Mouse (Mus musculus) heart, embryonic 11.5 days (tissue): ENCODE measurements around the gene Apod. TPM values are rescaled to one million over a fixed set of nuclear protein-coding genes. Genes with fewer than 3 reads are reported as not detected.
A peak's percentile ranks its signal among the peaks of the same experiment; 100 is the strongest.

Experiments
- ATAC-seq: fragments of 200-750 bp; cut with Nextera tagmentation; replicated peaks from 2 replicates; pipeline ENCODE4 v1.8.0; 2017; ENCODE audit warnings: moderate library complexity; ENCODE audit not compliant: insufficient number of reproducible peaks, low FRiP score, low TSS enrichment
- H3K27ac ChIP-seq: fragments of 300-500 bp; sonication (generic); 2 replicates; pipeline ENCODE4 v1.5.1; 2014; ENCODE audit warnings: mild to moderate bottlenecking, low read depth, low read length
- H3K27me3 ChIP-seq: fragments of 300-500 bp; sonication (generic); 2 replicates; pipeline ENCODE4 v1.6.1; 2014; ENCODE audit warnings: mild to moderate bottlenecking, low read length, mixed read lengths; ENCODE audit not compliant: control insufficient read depth, insufficient read depth
- H3K36me3 ChIP-seq: fragments of 300-500 bp; sonication (generic); 2 replicates; pipeline ENCODE4 v1.6.1; 2014; ENCODE audit warnings: mild to moderate bottlenecking, low read length, moderate library complexity, mixed read lengths; ENCODE audit not compliant: control insufficient read depth, insufficient read depth
- H3K4me1 ChIP-seq: fragments of 300-500 bp; sonication (generic); 2 replicates; pipeline ENCODE4 v1.6.1; 2014; ENCODE audit warnings: low read length; ENCODE audit not compliant: control insufficient read depth, insufficient read depth
- H3K4me2 ChIP-seq: fragments of 300-500 bp; sonication (generic); 2 replicates; pipeline ENCODE4 v1.6.1; 2014; ENCODE audit warnings: mild to moderate bottlenecking, moderate library complexity
- H3K4me3 ChIP-seq: fragments of 300-500 bp; sonication (generic); 2 replicates; pipeline ENCODE4 v1.5.1; 2014; ENCODE audit warnings: low read depth, low read length
- H3K9ac ChIP-seq: fragments of 300-500 bp; sonication (generic); 2 replicates; pipeline ENCODE4 v1.6.1; 2014; ENCODE audit warnings: mild to moderate bottlenecking, low read depth, low read length, moderate library complexity
- H3K9me3 ChIP-seq: fragments of 300-500 bp; sonication (generic); replicated peaks from 2 replicates; pipeline ENCODE4 v1.6.1; 2016; ENCODE audit warnings: low read length; ENCODE audit not compliant: control insufficient read depth
- WGBS: fragments of 180-500 bp; shearing (Covaris S2); extraction: QIAGEN DNeasy Blood & Tissue Kit; methylation state at CpG from one replicate; pipeline ENCODE4 v1.1.7; 2014; ENCODE audit not compliant: insufficient replicate concordance; 5-methylcytosine and 5-hydroxymethylcytosine counted together
- microRNA-seq: library from miRNA; unstranded; fragments of <30 nt; microRNA quantifications from one replicate; pipeline ENCODE4, GENCODE M21; 2016; ENCODE audit warnings: borderline number of aligned reads
- polyA plus RNA-seq: library from polyadenylated mRNA; unstranded; fragments of >200 nt; fragmentation: Nextera tagmentation; extraction: Ambion mirVana; gene quantifications from 2 replicates; pipeline ENCODE4 v1.2.1, GENCODE M21; 2014

Gene Apod
- polyA plus RNA-seq, 1 experiment from 2014 or later, result not detected

GRCm38 (mm10) chr16:31274084-31274483 lies 40.5 kb downstream of the Apod start:
- WGBS, result 4% methylated on average over 6 of the region's 6 CpGs
- peak overlapping the region; percentile 94; the same call in 1 of the 2 replicates for H3K27ac ChIP-seq

GRCm38 (mm10) chr16:31266692-31267091 lies 47.9 kb downstream of the Apod start:
- H3K9ac ChIP-seq, result no peak overlapping the region
- no peak for ATAC-seq
- H3K36me3 ChIP-seq, result peaks cover 3% of the 10 kb centered on the region; the same call in 1 of the 2 replicates
- no peaks in the 10 kb centered on the region for H3K9me3 ChIP-seq
- H3K27ac ChIP-seq, result no peak overlapping the region
- no peaks in the 10 kb centered on the region for H3K27me3 ChIP-seq
- no peak overlapping the region for H3K4me2 ChIP-seq
- no peaks in the 10 kb centered on the region for H3K4me1 ChIP-seq
- WGBS, result 86% methylated on average over 2 of the region's 2 CpGs
- no peak overlapping the region for H3K4me3 ChIP-seq

More at GRCm38 (mm10) chr16:31274084-31274483, 40.5 kb downstream of the Apod start:
- H3K9ac ChIP-seq, result peak overlapping the region; percentile 98
- H3K4me3 ChIP-seq, result peak overlapping the region; percentile 95
- no peaks in the 10 kb centered on the region for H3K9me3 ChIP-seq
- H3K36me3 ChIP-seq, result no peaks in the 10 kb centered on the region
- H3K4me2 ChIP-seq, result peak overlapping the region; percentile 79
- no peak for ATAC-seq
- peaks cover 18% of the 10 kb centered on the region for H3K4me1 ChIP-seq
- no peaks in the 10 kb centered on the region for H3K27me3 ChIP-seq

- no peak overlapping the region for H3K27ac ChIP-seq
- H3K4me1 ChIP-seq, result no peaks in the 10 kb centered on the region
- no peak overlapping the region for H3K4me2 ChIP-seq
- no peak overlapping the region for H3K4me3 ChIP-seq
- no peak overlapping the region for H3K9ac ChIP-seq
- no peak for ATAC-seq
- peaks cover 12% of the 10 kb centered on the region; the same call in 1 of the 2 replicates for H3K36me3 ChIP-seq
- no peaks in the 10 kb centered on the region for H3K9me3 ChIP-seq
- 96% methylated on average over 2 of the region's 2 CpGs for WGBS
- H3K27me3 ChIP-seq, result no peaks in the 10 kb centered on the region
Measured at GRCm38 (mm10) chr16:31256151-31256550, 58.5 kb downstream of the Apod start.

GRCm38 (mm10) chr16:31255685-31256084 lies 58.9 kb downstream of the Apod start:
- no peaks in the 10 kb centered on the region for H3K9me3 ChIP-seq
- no peak overlapping the region for H3K4me2 ChIP-seq
- 88% methylated on average over 3 of the region's 3 CpGs for WGBS
- ATAC-seq, result no peak
- H3K36me3 ChIP-seq, result peaks cover 8% of the 10 kb centered on the region; the same call in 1 of the 2 replicates
- H3K4me1 ChIP-seq, result no peaks in the 10 kb centered on the region
- H3K4me3 ChIP-seq, result no peak overlapping the region
- H3K27me3 ChIP-seq, result no peaks in the 10 kb centered on the region
- no peak overlapping the region for H3K27ac ChIP-seq
- H3K9ac ChIP-seq, result no peak overlapping the region

GRCm38 (mm10) chr16:31249401-31249800 lies 65.2 kb downstream of the Apod start:
- no peaks in the 10 kb centered on the region for H3K9me3 ChIP-seq
- ATAC-seq, result no peak
- H3K4me2 ChIP-seq, result no peak overlapping the region
- no peak overlapping the region for H3K27ac ChIP-seq
- H3K27me3 ChIP-seq, result no peaks in the 10 kb centered on the region
- no peak overlapping the region for H3K4me3 ChIP-seq
- H3K4me1 ChIP-seq, result no peaks in the 10 kb centered on the region
- no peak overlapping the region for H3K9ac ChIP-seq
- H3K36me3 ChIP-seq, result no peaks in the 10 kb centered on the region
- 93% methylated on average over 3 of the region's 3 CpGs for WGBS

- Histone ChIP-seq H3K4me2 (no peak overlapping the region), H3K27me3 (no peaks in the 10 kb centered on the region), H3K4me3 (no peak overlapping the region), H3K27ac (no peak overlapping the region), H3K36me3 (no peaks in the 10 kb centered on the region), H3K4me1 (no peaks in the 10 kb centered on the region), H3K9ac (no peak overlapping the region), H3K9me3 (no peaks in the 10 kb centered on the region)
- 82% methylated on average over 13 of the region's 13 CpGs for WGBS
- no peak for ATAC-seq
Measured at GRCm38 (mm10) chr16:31248717-31249116, 65.9 kb downstream of the Apod start.

- ATAC-seq, result no peak
- H3K27me3 ChIP-seq, result no peaks in the 10 kb centered on the region
- no peak overlapping the region for H3K9ac ChIP-seq
- H3K4me2 ChIP-seq, result no peak overlapping the region
- no peaks in the 10 kb centered on the region for H3K9me3 ChIP-seq
- H3K36me3 ChIP-seq, result no peaks in the 10 kb centered on the region
- no peak overlapping the region for H3K27ac ChIP-seq
- H3K4me1 ChIP-seq, result no peaks in the 10 kb centered on the region
- H3K4me3 ChIP-seq, result no peak overlapping the region
- WGBS, result 62% methylated on average over 7 of the region's 7 CpGs
Measured at GRCm38 (mm10) chr16:31247442-31247841, 67.2 kb downstream of the Apod start.

Small RNA genes lying within 50 kb of the gene (microRNA-seq; reads per million reads assigned to microRNA genes)
- gene Gm27415, result not detected

Other genes with a start within 250 kb of the Apod start
- gene Xxylt1, start 233.4 kb downstream of the Apod start, polyA plus RNA-seq, result 10.3 and 12.2 TPM in 2 replicates
- 14.7 and 18.2 TPM in 2 replicates for gene Acap2, start 113.6 kb downstream of the Apod start, polyA plus RNA-seq
- 90.8 and 91.1 TPM in 2 replicates for gene Ppp1r2, start 39.5 kb downstream of the Apod start, polyA plus RNA-seq
- gene Bdh1, start 107.5 kb upstream of the Apod start, polyA plus RNA-seq, result 15.5 and 19.3 TPM in 2 replicates